Mouse (Mus musculus): ENCODE measurements around the gene Kdm2b. TPM values are rescaled to one million over a fixed set of nuclear protein-coding genes. Genes with fewer than 3 reads are reported as not detected.

The Kdm2b gene
- polyA plus RNA-seq, 1 experiment from 2014 or later = 62.5 TPM

- Histone ChIP-seq H3K27me3 (ENCODE audit: insufficient read depth, low read length) (no peaks in the 10 kb centered on the region), H3K4me2 (ENCODE audit: low read length) (no peak overlapping the region), H3K36me3 (ENCODE audit: insufficient read depth, low read length) (no peaks in the 10 kb centered on the region), H3K9me3 (replicated peaks; ENCODE audit: low read length) (no peaks in the 10 kb centered on the region), H3K4me3 (replicated peaks; ENCODE audit: low read depth, low read length) (no peak overlapping the region), H3K4me1 (replicated peaks; ENCODE audit: insufficient read depth, low read length) (no peaks in the 10 kb centered on the region), H3K27ac (no peak overlapping the region), H3K9ac (ENCODE audit: low read depth, low read length) (no peak overlapping the region)
- DNase-seq (ENCODE audit: low spot score) = no peak
- 70% methylated on average over 19 of the region's 19 CpGs for WGBS
- no peak for ATAC-seq (replicated peaks; ENCODE audit: low FRiP score, low read depth)
- no peak for TF ChIP-seq CTCF (IDR thresholded peaks at IDR 0.05; ENCODE audit: low read depth)
Observed at GRCm38 (mm10) chr5:123005716-123006592, 16.3 kb upstream of the Kdm2b start.

- WGBS = 73% methylated on average over 1 of the region's 1 CpGs
Observed at GRCm38 (mm10) chr5:123000901-123001300, 11.3 kb upstream of the Kdm2b start.

GRCm38 (mm10) chr5:122997205-122998204, 7.9 kb upstream of the Kdm2b start:
- Histone ChIP-seq H3K27me3 (ENCODE audit: insufficient read depth, low read length) (no peaks in the 10 kb centered on the region), H3K9ac (ENCODE audit: low read depth, low read length) (no peak overlapping the region), H3K27ac (no peak overlapping the region), H3K4me1 (replicated peaks; ENCODE audit: insufficient read depth, low read length) (no peaks in the 10 kb centered on the region), H3K4me3 (replicated peaks; ENCODE audit: low read depth, low read length) (no peak overlapping the region), H3K4me2 (ENCODE audit: low read length) (no peak overlapping the region), H3K9me3 (replicated peaks; ENCODE audit: low read length) (no peaks in the 10 kb centered on the region), H3K36me3 (ENCODE audit: insufficient read depth, low read length) (0 out of 2 replicates have a peak, but pooled peaks cover 3% of the 10 kb centered on the region)
- no peak for DNase-seq (ENCODE audit: low spot score)
- no peak for TF ChIP-seq CTCF (IDR thresholded peaks at IDR 0.05; ENCODE audit: low read depth)
- 0 out of 2 replicates have a peak, but pooled peaks have one; percentile 29 for ATAC-seq (replicated peaks; ENCODE audit: low FRiP score, low read depth)
- WGBS = 85% methylated on average over 18 of the region's 18 CpGs

More at GRCm38 (mm10) chr5:123000901-123001300, 11.3 kb upstream of the Kdm2b start:
- Histone ChIP-seq H3K4me2 (ENCODE audit: low read length) (no peak overlapping the region), H3K9me3 (replicated peaks; ENCODE audit: low read length) (no peaks in the 10 kb centered on the region), H3K9ac (ENCODE audit: low read depth, low read length) (no peak overlapping the region), H3K27me3 (ENCODE audit: insufficient read depth, low read length) (no peaks in the 10 kb centered on the region), H3K4me3 (replicated peaks; ENCODE audit: low read depth, low read length) (no peak overlapping the region), H3K4me1 (replicated peaks; ENCODE audit: insufficient read depth, low read length) (no peaks in the 10 kb centered on the region), H3K27ac (no peak overlapping the region), H3K36me3 (ENCODE audit: insufficient read depth, low read length) (0 out of 2 replicates have a peak, but pooled peaks cover 3% of the 10 kb centered on the region)
- TF ChIP-seq CTCF (IDR thresholded peaks at IDR 0.05; ENCODE audit: low read depth) = no peak
- ATAC-seq (replicated peaks; ENCODE audit: low FRiP score, low read depth) (no peak), DNase-seq (ENCODE audit: low spot score) (no peak)

- no peak overlapping the region for H3K9ac ChIP-seq (ENCODE audit: low read depth, low read length)
- H3K4me1 ChIP-seq (replicated peaks; ENCODE audit: insufficient read depth, low read length) = peaks cover 16% of the 10 kb centered on the region
- H3K9me3 ChIP-seq (replicated peaks; ENCODE audit: low read length) = no peaks in the 10 kb centered on the region
- H3K36me3 ChIP-seq (ENCODE audit: insufficient read depth, low read length) = 0 out of 2 replicates have a peak, but pooled peaks cover 3% of the 10 kb centered on the region
- DNase-seq (ENCODE audit: low spot score) (peak; percentile 35), ATAC-seq (replicated peaks; ENCODE audit: low FRiP score, low read depth) (no peak)
- no peak overlapping the region for H3K4me2 ChIP-seq (ENCODE audit: low read length)
- no peak for TF ChIP-seq CTCF (IDR thresholded peaks at IDR 0.05; ENCODE audit: low read depth)
- H3K4me3 ChIP-seq (replicated peaks; ENCODE audit: low read depth, low read length) = no peak overlapping the region
- no peak overlapping the region for H3K27ac ChIP-seq
- H3K27me3 ChIP-seq (ENCODE audit: insufficient read depth, low read length) = no peaks in the 10 kb centered on the region
- 0% methylated on average over 1 of the region's 1 CpGs for WGBS
Observed at GRCm38 (mm10) chr5:122994910-122995309, 5.3 kb upstream of the Kdm2b start.

DNA sequence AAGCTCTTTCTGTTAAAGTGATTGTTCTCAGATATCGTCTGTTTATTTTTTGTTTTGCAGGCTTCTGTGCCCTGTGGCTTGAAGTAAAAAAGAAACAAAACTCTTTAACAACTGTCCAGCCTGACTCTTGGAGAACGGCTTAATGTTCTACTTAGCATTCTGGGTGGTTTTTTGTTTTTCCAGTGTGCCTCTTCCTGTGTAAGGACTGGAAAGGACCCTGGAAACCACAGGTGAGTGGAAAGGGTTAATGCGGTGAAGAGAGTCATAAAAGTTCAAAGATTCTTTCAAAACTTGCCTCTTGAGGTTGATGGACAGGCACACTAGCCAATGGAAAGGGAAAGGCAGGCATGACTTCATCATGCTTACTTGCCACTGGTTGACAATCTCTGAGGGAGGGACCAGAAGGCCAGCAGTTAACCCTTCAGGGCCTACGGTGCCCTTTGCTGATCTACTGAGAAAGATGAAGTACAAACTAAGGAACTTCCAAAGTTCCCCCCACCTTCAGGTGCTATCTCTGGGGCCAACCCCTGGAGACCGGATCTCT, 4.8 kb upstream of the Kdm2b start:
- Histone ChIP-seq H3K9me3 (replicated peaks; ENCODE audit: low read length) (no peaks in the 10 kb centered on the region), H3K27me3 (ENCODE audit: insufficient read depth, low read length) (no peaks in the 10 kb centered on the region), H3K27ac (no peak overlapping the region), H3K9ac (ENCODE audit: low read depth, low read length) (no peak overlapping the region), H3K4me1 (replicated peaks; ENCODE audit: insufficient read depth, low read length) (peaks cover 16% of the 10 kb centered on the region), H3K4me2 (ENCODE audit: low read length) (peak overlapping the region; percentile 32), H3K36me3 (ENCODE audit: insufficient read depth, low read length) (0 out of 2 replicates have a peak, but pooled peaks cover 3% of the 10 kb centered on the region), H3K4me3 (replicated peaks; ENCODE audit: low read depth, low read length) (0 out of 2 replicates have a peak overlapping the region, but pooled peaks have one; percentile 3)
- DNase-seq (ENCODE audit: low spot score) (peak; percentile 97), ATAC-seq (replicated peaks; ENCODE audit: low FRiP score, low read depth) (peak; percentile 93)
- TF ChIP-seq CTCF (IDR thresholded peaks at IDR 0.05; ENCODE audit: low read depth) = no peak
- WGBS = 6% methylated on average over 5 of the region's 5 CpGs
